Mouse (Mus musculus): ENCODE data around the gene Klhl8. TPM values are rescaled to one million over a fixed set of nuclear protein-coding genes. Genes with fewer than 3 reads are reported as not detected.

Gene Klhl8
- polyA plus RNA-seq, 1 experiment from 2014 or later, result 7.1 TPM

DNA sequence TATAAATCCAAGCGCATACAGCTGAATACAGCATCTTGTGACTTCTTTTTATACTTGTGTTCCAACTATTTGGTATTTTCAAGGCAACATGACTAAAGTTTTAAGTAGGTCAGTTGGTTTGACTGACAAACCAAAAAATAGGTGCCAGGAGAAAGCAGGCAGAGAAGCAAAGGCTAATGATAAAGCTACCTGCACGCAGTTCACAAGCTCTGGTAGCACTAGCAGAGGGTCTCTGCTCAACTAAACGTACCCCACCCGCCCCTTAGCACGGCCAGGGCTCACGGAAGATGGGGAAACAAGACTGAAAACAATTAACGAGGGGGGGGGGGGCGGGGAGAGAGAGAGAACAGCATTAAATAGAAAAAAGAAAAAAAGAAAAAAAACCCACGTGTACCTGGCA is 903 bp downstream of the Klhl8 start:
- ATAC-seq (no peak), DNase-seq (ENCODE audit: low spot score) (no peak)
- 20% methylated on average over 8 of the region's 9 CpGs for WGBS
- Histone ChIP-seq H3K4me1 (ENCODE audit: insufficient read depth, low read depth, low read length) (no peaks in the 10 kb centered on the region), H3K4me2 (replicated peaks; ENCODE audit: low read depth, low read length) (peak overlapping the region; percentile 91), H3K27me3 (replicated peaks; ENCODE audit: insufficient read depth, low read length) (no peaks in the 10 kb centered on the region), H3K36me3 (ENCODE audit: insufficient read depth, low read length) (no peaks in the 10 kb centered on the region), H3K4me3 (ENCODE audit: low read depth, low read length) (peak overlapping the region; percentile 75), H3K27ac (ENCODE audit: low read length) (no peak overlapping the region), H3K9me3 (ENCODE audit: low read length) (no peaks in the 10 kb centered on the region), H3K9ac (replicated peaks; ENCODE audit: low read depth) (peak overlapping the region; percentile 47)
- TF ChIP-seq EP300 (IDR thresholded peaks at IDR 0.05), result no peak

DNA sequence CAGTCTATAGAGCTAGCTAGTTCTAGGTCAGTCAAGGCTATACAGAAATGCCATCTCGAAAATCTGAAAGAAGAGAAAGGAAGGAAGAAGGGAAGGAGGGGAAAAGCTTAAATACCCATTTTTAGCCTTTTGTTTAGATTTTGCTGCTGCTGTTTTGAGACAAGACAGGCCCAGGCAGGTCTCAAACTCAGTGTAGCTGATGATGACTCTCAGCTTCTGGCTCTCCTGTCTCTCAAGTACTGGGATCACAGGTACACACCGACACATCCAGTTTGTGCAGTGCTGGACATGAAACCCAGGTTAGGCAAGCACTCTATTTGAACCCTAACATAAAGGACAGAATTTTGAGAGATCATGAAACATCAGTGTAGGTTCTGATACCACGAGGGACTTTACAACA is 1.6 kb downstream of the Klhl8 start:
- ATAC-seq, result no peak
- no peak for TF ChIP-seq CTCF (IDR thresholded peaks at IDR 0.05)
- TF ChIP-seq EP300 (IDR thresholded peaks at IDR 0.05), result no peak
- H3K27me3 ChIP-seq (replicated peaks; ENCODE audit: insufficient read depth, low read length), result no peaks in the 10 kb centered on the region
- WGBS, result 64% methylated on average over 3 of the region's 3 CpGs
- no peaks in the 10 kb centered on the region for H3K36me3 ChIP-seq (ENCODE audit: insufficient read depth, low read length)
- H3K9ac ChIP-seq (replicated peaks; ENCODE audit: low read depth), result no peak overlapping the region
- H3K4me1 ChIP-seq (ENCODE audit: insufficient read depth, low read depth, low read length), result no peaks in the 10 kb centered on the region
- no peak overlapping the region for H3K4me2 ChIP-seq (replicated peaks; ENCODE audit: low read depth, low read length)
- no peak overlapping the region for H3K4me3 ChIP-seq (ENCODE audit: low read depth, low read length)
- DNase-seq (ENCODE audit: low spot score), result no peak
- no peak overlapping the region for H3K27ac ChIP-seq (ENCODE audit: low read length)
- H3K9me3 ChIP-seq (ENCODE audit: low read length), result no peaks in the 10 kb centered on the region

DNA sequence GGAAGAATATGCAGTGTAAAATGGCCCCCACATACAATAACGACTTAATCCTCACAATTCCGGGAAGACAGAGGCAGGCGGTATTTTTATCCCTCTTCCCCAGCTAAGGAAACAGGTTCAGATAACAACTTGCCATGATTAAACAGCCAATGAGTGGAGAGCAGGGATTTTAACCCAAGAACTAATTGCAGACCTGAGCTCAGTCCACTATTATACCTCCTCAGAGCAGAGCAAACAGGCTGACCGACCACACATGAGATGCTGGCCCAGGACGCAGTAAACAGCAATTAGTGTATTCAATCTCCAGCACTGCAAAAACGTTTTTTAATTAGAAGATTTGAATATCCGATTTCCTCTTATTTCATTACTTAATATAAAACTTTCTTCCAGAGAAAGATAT is 2.2 kb downstream of the Klhl8 start:
- Histone ChIP-seq H3K9ac (replicated peaks; ENCODE audit: low read depth) (no peak overlapping the region), H3K4me2 (replicated peaks; ENCODE audit: low read depth, low read length) (no peak overlapping the region), H3K36me3 (ENCODE audit: insufficient read depth, low read length) (no peaks in the 10 kb centered on the region), H3K27ac (ENCODE audit: low read length) (no peak overlapping the region), H3K4me3 (ENCODE audit: low read depth, low read length) (no peak overlapping the region), H3K4me1 (ENCODE audit: insufficient read depth, low read depth, low read length) (no peaks in the 10 kb centered on the region), H3K9me3 (ENCODE audit: low read length) (no peaks in the 10 kb centered on the region), H3K27me3 (replicated peaks; ENCODE audit: insufficient read depth, low read length) (no peaks in the 10 kb centered on the region)
- 67% methylated on average over 7 of the region's 7 CpGs for WGBS
- ATAC-seq, result no peak
- DNase-seq (ENCODE audit: low spot score), result no peak
- TF ChIP-seq CTCF (IDR thresholded peaks at IDR 0.05), result no peak
- no peak for TF ChIP-seq EP300 (IDR thresholded peaks at IDR 0.05)

DNA sequence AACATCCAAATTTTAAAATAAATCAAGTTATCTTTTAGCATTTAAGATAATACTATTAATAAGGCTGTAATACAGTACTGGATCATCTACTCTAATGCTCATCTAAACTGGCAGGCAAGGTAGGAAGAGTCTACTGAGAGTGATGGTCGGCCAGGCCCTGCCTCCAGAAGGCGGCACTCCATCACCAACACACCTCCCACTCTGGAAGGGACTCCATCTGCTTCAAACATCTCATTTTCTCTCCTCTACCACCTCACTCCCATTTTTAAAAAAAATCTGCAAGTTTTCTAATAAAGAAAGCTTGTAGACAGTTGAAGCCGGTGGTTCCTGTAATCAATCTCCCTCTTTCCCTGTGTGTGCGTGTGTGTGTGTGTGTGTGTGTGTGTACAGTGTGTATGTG is 3.2 kb downstream of the Klhl8 start:
- TF ChIP-seq EP300 (IDR thresholded peaks at IDR 0.05), result no peak
- TF ChIP-seq CTCF (IDR thresholded peaks at IDR 0.05), result no peak
- Histone ChIP-seq H3K27me3 (replicated peaks; ENCODE audit: insufficient read depth, low read length) (no peaks in the 10 kb centered on the region), H3K4me3 (ENCODE audit: low read depth, low read length) (no peak overlapping the region), H3K36me3 (ENCODE audit: insufficient read depth, low read length) (no peaks in the 10 kb centered on the region), H3K4me1 (ENCODE audit: insufficient read depth, low read depth, low read length) (no peaks in the 10 kb centered on the region), H3K27ac (ENCODE audit: low read length) (no peak overlapping the region), H3K9me3 (ENCODE audit: low read length) (no peaks in the 10 kb centered on the region), H3K9ac (replicated peaks; ENCODE audit: low read depth) (no peak overlapping the region), H3K4me2 (replicated peaks; ENCODE audit: low read depth, low read length) (no peak overlapping the region)
- WGBS, result 88% methylated on average over 4 of the region's 4 CpGs
- ATAC-seq (no peak), DNase-seq (ENCODE audit: low spot score) (no peak)

DNA sequence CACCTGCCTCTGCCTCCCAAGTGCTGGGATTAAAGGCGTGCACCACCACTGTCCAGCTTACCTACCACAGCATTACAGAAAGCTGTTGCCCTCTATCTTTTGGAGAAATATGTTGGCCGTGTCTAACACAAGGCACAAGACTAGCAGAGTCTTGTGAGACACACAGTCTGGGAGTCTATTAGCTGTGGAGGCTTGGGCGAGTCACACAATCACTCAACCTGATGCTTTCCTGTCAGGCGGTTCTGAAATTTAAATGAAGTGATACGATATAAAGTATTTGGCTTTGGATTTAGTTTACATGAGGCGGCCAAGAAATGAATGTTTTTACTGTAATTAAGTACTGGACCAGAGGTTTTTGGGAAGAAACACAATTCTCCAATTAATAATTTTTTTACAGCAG is 4.9 kb downstream of the Klhl8 start:
- ATAC-seq, result peak; percentile 25; the same call in 1 of the 2 replicates
- Histone ChIP-seq H3K4me3 (ENCODE audit: low read depth, low read length) (no peak overlapping the region), H3K9ac (replicated peaks; ENCODE audit: low read depth) (no peak overlapping the region), H3K27ac (ENCODE audit: low read length) (no peak overlapping the region), H3K4me1 (ENCODE audit: insufficient read depth, low read depth, low read length) (no peaks in the 10 kb centered on the region), H3K27me3 (replicated peaks; ENCODE audit: insufficient read depth, low read length) (no peaks in the 10 kb centered on the region), H3K9me3 (ENCODE audit: low read length) (no peaks in the 10 kb centered on the region), H3K36me3 (ENCODE audit: insufficient read depth, low read length) (no peaks in the 10 kb centered on the region), H3K4me2 (replicated peaks; ENCODE audit: low read depth, low read length) (no peak overlapping the region)
- peak; percentile 71 for DNase-seq (ENCODE audit: low spot score)
- TF ChIP-seq EP300 (IDR thresholded peaks at IDR 0.05), result no peak
- TF ChIP-seq CTCF (IDR thresholded peaks at IDR 0.05), result no peak
- WGBS, result 58% methylated on average over 6 of the region's 6 CpGs

DNA sequence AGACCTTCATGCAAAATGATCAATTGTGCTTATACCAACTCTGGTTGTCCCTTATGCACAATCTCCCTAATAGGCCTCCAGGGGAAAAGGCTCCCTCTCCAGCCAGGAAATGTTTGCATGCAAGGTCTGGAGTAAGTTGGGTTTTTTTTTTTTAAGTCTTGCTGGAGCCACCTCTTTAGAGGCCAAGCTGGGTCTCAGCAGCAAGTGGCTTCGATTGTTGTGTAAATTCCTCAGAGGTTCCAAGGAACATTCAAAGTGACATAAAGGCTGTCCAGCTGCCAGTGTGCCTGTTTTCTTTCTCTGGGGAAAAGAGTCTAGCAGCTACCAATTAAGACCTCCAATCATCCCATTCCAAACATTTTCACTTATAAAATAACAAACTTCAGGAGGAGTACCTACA is 12.7 kb downstream of the Klhl8 start:
- TF ChIP-seq CTCF (IDR thresholded peaks at IDR 0.05), result peak; percentile 14; the same call in 1 of the 2 replicates
- no peak for TF ChIP-seq EP300 (IDR thresholded peaks at IDR 0.05)
- Histone ChIP-seq H3K27ac (ENCODE audit: low read length) (no peak overlapping the region), H3K4me2 (replicated peaks; ENCODE audit: low read depth, low read length) (no peak overlapping the region), H3K4me1 (ENCODE audit: insufficient read depth, low read depth, low read length) (no peaks in the 10 kb centered on the region), H3K27me3 (replicated peaks; ENCODE audit: insufficient read depth, low read length) (no peaks in the 10 kb centered on the region), H3K9me3 (ENCODE audit: low read length) (no peaks in the 10 kb centered on the region), H3K4me3 (ENCODE audit: low read depth, low read length) (no peak overlapping the region), H3K36me3 (ENCODE audit: insufficient read depth, low read length) (no peaks in the 10 kb centered on the region), H3K9ac (replicated peaks; ENCODE audit: low read depth) (no peak overlapping the region)
- ATAC-seq (no peak; the same call in 1 of the 2 replicates), DNase-seq (ENCODE audit: low spot score) (peak; percentile 55)
- 29% methylated on average over 1 of the region's 1 CpGs for WGBS

DNA sequence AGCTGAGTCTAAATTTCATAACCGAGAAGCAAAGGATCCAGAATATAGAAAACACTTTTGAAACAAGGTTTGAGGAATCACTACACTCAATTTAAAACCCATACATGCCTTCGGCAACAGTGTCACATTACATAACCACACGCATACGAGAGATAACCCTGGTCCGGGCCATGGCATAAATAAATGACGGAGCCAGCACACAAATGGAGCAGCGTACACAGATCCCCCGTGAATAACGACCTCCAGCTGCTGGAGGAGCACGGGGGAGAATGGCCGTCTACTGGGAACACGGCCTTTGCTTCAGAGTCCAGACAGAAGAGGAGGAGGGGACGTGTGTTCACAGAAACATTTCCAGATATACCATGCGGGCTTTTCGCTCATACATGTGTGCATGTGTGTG is 21.3 kb downstream of the Klhl8 start:
- Histone ChIP-seq H3K9ac (replicated peaks; ENCODE audit: low read depth) (no peak overlapping the region), H3K4me3 (ENCODE audit: low read depth, low read length) (no peak overlapping the region), H3K9me3 (ENCODE audit: low read length) (no peaks in the 10 kb centered on the region), H3K4me1 (ENCODE audit: insufficient read depth, low read depth, low read length) (no peaks in the 10 kb centered on the region; the same call in 1 of the 2 replicates), H3K36me3 (ENCODE audit: insufficient read depth, low read length) (no peaks in the 10 kb centered on the region), H3K4me2 (replicated peaks; ENCODE audit: low read depth, low read length) (no peak overlapping the region), H3K27me3 (replicated peaks; ENCODE audit: insufficient read depth, low read length) (no peaks in the 10 kb centered on the region), H3K27ac (ENCODE audit: low read length) (no peak overlapping the region)
- 47% methylated on average over 15 of the region's 15 CpGs for WGBS
- TF ChIP-seq CTCF (IDR thresholded peaks at IDR 0.05) (no peak), EP300 (IDR thresholded peaks at IDR 0.05) (no peak)
- ATAC-seq (peak; percentile 86), DNase-seq (ENCODE audit: low spot score) (peak; percentile 74)

Data from lung, postnatal 0 days (tissue).